Mouse (Mus musculus) leukemia stem cell, adult 10-12 weeks (primary cell): ENCODE results near the gene Ppfia3. TPM values are rescaled to one million over a fixed set of nuclear protein-coding genes. Genes with fewer than 3 reads are reported as not detected.

Experiments
- polyA plus RNA-seq: library from polyadenylated mRNA; stranded (reverse); fragments of >175 nt; gene quantifications from 2 replicates; pipeline ENCODE4 v1.2.3, GENCODE M21; 2012; ENCODE audit warnings: low replicate concordance

The Ppfia3 gene
- 2.6 and 3.4 TPM in 2 replicates for polyA plus RNA-seq

GRCm38 (mm10) chr7:45366652-45367019 lies at the start of gene Ppfia3:
TSS of gene Ppfia3 (minus strand) at chr7:45367019.

GRCm38 (mm10) chr7:45413113-45413863 lies 46.5 kb upstream of the Ppfia3 start, which contains the start of gene Ntf5:
TSS of gene Ntf5 (plus strand) at chr7:45413695.

GRCm38 (mm10) chr7:45405091-45406075 lies 38.6 kb upstream of the Ppfia3 start, which contains the start of gene Kcna7:
TSS of gene Kcna7 (plus strand) at chr7:45405653.

GRCm38 (mm10) chr7:45395578-45396336 lies 28.9 kb upstream of the Ppfia3 start, which contains the start of gene Snrnp70:
TSS of gene Snrnp70 (minus strand) at chr7:45395742.

GRCm38 (mm10) chr7:45370475-45371311 lies 3.9 kb upstream of the Ppfia3 start, which contains the start of gene Lin7b:
TSS of gene Lin7b (minus strand) at chr7:45370583.

GRCm38 (mm10) chr7:45335056-45335455 lies 31.8 kb downstream of the Ppfia3 start, which contains the start of gene Hrc:
TSS of gene Hrc (plus strand) at chr7:45335290.

GRCm38 (mm10) chr7:45333431-45333982 lies 33.3 kb downstream of the Ppfia3 start, which contains the start of gene Trpm4:
TSS of gene Trpm4 (minus strand) at chr7:45333780.

Other genes with a start within 250 kb of the Ppfia3 start
- gene Rps11, start 242.6 kb downstream of the Ppfia3 start, polyA plus RNA-seq = 30.5 and 135 TPM in 2 replicates
- 3,721 and 5,411 TPM in 2 replicates for gene Rpl13a, start 238.3 kb downstream of the Ppfia3 start, polyA plus RNA-seq
- gene Gm45713, start 230.8 kb downstream of the Ppfia3 start, polyA plus RNA-seq = 0.19 and 1.7 TPM in 2 replicates
- gene Flt3l, start 230.6 kb downstream of the Ppfia3 start, polyA plus RNA-seq = 27.9 and 74.5 TPM in 2 replicates
- 30.9 and 48.1 TPM in 2 replicates for gene Pih1d1, start 212.7 kb downstream of the Ppfia3 start, polyA plus RNA-seq
- gene Aldh16a1, start 212.4 kb downstream of the Ppfia3 start, polyA plus RNA-seq = 59.4 and 89.2 TPM in 2 replicates
- gene Slc17a7, start 203.1 kb downstream of the Ppfia3 start, polyA plus RNA-seq = 0.08 and 0.46 TPM in 2 replicates
- 0.24 and 4.6 TPM in 2 replicates for gene Gfy, start 187.4 kb downstream of the Ppfia3 start, polyA plus RNA-seq
- not detected in 2 replicates for gene Pth2, start 186.0 kb downstream of the Ppfia3 start, polyA plus RNA-seq
- 1.1 and 1.2 TPM in 2 replicates for gene Ccdc155, start 162.1 kb downstream of the Ppfia3 start, polyA plus RNA-seq
- 46.7 and 92.2 TPM in 2 replicates for gene Dkkl1, start 154.9 kb downstream of the Ppfia3 start, polyA plus RNA-seq
- 1.1 and 1.3 TPM in 2 replicates for gene Tead2, start 151.3 kb downstream of the Ppfia3 start, polyA plus RNA-seq
- 162 and 431 TPM in 2 replicates for gene Cd37, start 127.9 kb downstream of the Ppfia3 start, polyA plus RNA-seq
- gene Slc6a16, start 125.9 kb downstream of the Ppfia3 start, polyA plus RNA-seq = not detected in 2 replicates
- gene Slc6a21, start 89.5 kb downstream of the Ppfia3 start, polyA plus RNA-seq = 0.11 TPM in 1 of 2 replicates, not detected in the other
- gene Trpm4, start 33.2 kb downstream of the Ppfia3 start, polyA plus RNA-seq = 1.2 and 1.4 TPM in 2 replicates
- not detected in 2 replicates for gene Hrc, start 31.7 kb downstream of the Ppfia3 start, polyA plus RNA-seq
- gene Lin7b, start 3.6 kb upstream of the Ppfia3 start, polyA plus RNA-seq = 0.80 TPM in 1 of 2 replicates, not detected in the other
- gene Snrnp70, start 28.7 kb upstream of the Ppfia3 start, polyA plus RNA-seq = 650 and 741 TPM in 2 replicates
- gene Kcna7, start 38.6 kb upstream of the Ppfia3 start, polyA plus RNA-seq = not detected in 2 replicates
- gene Ntf5, start 46.7 kb upstream of the Ppfia3 start, polyA plus RNA-seq = not detected in 2 replicates
- gene Lhb, start 53.8 kb upstream of the Ppfia3 start, polyA plus RNA-seq = not detected in 2 replicates
- 11.4 and 11.8 TPM in 2 replicates for gene Gys1, start 67.8 kb upstream of the Ppfia3 start, polyA plus RNA-seq
- gene Ruvbl2, start 71.1 kb upstream of the Ppfia3 start, polyA plus RNA-seq = 293 and 559 TPM in 2 replicates
- gene Ftl1, start 92.9 kb upstream of the Ppfia3 start, polyA plus RNA-seq = 5,681 and 8,825 TPM in 2 replicates
- 180 and 264 TPM in 2 replicates for gene Bax, start 99.9 kb upstream of the Ppfia3 start, polyA plus RNA-seq
- gene Tulp2, start 114.9 kb upstream of the Ppfia3 start, polyA plus RNA-seq = 0.27 and 0.61 TPM in 2 replicates
- gene Gm45808, start 119.8 kb upstream of the Ppfia3 start, polyA plus RNA-seq = not detected in 2 replicates
- 0.83 and 1.7 TPM in 2 replicates for gene Dhdh, start 121.8 kb upstream of the Ppfia3 start, polyA plus RNA-seq
- gene Nucb1, start 143.4 kb upstream of the Ppfia3 start, polyA plus RNA-seq = 344 and 572 TPM in 2 replicates
- 200 and 371 TPM in 2 replicates for gene Ppp1r15a, start 159.2 kb upstream of the Ppfia3 start, polyA plus RNA-seq
- 2.0 and 2.8 TPM in 2 replicates for gene Plekha4, start 159.3 kb upstream of the Ppfia3 start, polyA plus RNA-seq
- 0.29 and 1.3 TPM in 2 replicates for gene Hsd17b14, start 187.9 kb upstream of the Ppfia3 start, polyA plus RNA-seq
- 17.8 and 57.8 TPM in 2 replicates for gene Bcat2, start 203.1 kb upstream of the Ppfia3 start, polyA plus RNA-seq
- 0.52 TPM in 1 of 2 replicates, not detected in the other for gene Fgf21, start 248.5 kb upstream of the Ppfia3 start, polyA plus RNA-seq